Mouse (Mus musculus): ENCODE measurements around the gene Pth1r.
A peak's percentile ranks its signal among the peaks of the same experiment; 100 is the strongest.

The Pth1r gene

GRCm38 (mm10) chr9:110718810-110719209 lies 28.1 kb downstream of the Pth1r start:
- ATAC-seq (ENCODE audit: insufficient number of reproducible peaks, low FRiP score, low TSS enrichment), result no peak

GRCm38 (mm10) chr9:110718071-110718470 lies 28.9 kb downstream of the Pth1r start:
- no peak for ATAC-seq (ENCODE audit: insufficient number of reproducible peaks, low FRiP score, low TSS enrichment)

GRCm38 (mm10) chr9:110716775-110717174 lies 30.2 kb downstream of the Pth1r start:
- peak; percentile 58; the same call in 1 of the 2 replicates for ATAC-seq (ENCODE audit: insufficient number of reproducible peaks, low FRiP score, low TSS enrichment)

- no peak for ATAC-seq (ENCODE audit: insufficient number of reproducible peaks, low FRiP score, low TSS enrichment)
These were observed 31.5 kb downstream of the Pth1r start for GRCm38 (mm10) chr9:110715426-110715825.

DNA sequence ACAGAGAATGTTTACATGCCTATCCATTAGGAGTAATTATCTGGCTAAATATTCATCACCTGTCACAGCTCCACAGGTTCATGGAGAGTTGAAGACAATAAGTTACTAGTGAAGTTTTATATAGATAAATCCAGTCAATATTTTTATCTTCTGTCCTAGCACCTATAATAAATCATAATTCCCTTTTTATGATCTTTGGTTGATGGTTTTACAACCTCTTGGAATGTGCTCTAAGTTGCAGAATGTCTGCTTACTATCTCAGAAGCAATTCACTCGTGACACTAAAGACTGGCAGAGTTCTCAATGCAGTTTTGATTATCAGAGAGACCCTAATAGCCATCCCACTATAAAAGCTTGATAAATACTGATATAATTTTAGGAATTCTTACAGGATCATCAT lies 33.6 kb downstream of the Pth1r start:
- no peak for ATAC-seq (ENCODE audit: insufficient number of reproducible peaks, low FRiP score, low TSS enrichment)

DNA sequence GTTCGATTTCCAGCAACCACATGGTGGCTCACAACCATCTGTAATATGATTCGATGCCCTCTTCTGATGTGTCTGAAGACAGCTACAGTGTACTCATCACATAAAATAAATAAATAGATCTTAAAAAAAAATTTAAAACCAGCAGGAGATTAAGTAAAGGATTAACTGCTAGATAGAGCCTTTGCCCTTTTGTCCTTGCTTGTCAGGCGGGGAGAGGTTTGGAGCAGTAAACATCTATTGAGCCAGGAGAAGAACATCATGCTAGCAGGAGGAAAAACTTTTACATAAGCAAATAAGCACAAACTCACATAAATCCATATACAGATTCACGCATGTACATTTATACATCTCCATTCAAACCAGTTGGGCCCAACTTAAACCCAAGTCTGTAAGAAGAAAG lies 34.4 kb downstream of the Pth1r start:
- ATAC-seq (ENCODE audit: insufficient number of reproducible peaks, low FRiP score, low TSS enrichment), result no peak

GRCm38 (mm10) chr9:110711996-110712395 lies 34.9 kb downstream of the Pth1r start:
- ATAC-seq (ENCODE audit: insufficient number of reproducible peaks, low FRiP score, low TSS enrichment), result no peak

- no peak for ATAC-seq (ENCODE audit: insufficient number of reproducible peaks, low FRiP score, low TSS enrichment)
These were observed 35.4 kb downstream of the Pth1r start for GRCm38 (mm10) chr9:110711532-110711931.

DNA sequence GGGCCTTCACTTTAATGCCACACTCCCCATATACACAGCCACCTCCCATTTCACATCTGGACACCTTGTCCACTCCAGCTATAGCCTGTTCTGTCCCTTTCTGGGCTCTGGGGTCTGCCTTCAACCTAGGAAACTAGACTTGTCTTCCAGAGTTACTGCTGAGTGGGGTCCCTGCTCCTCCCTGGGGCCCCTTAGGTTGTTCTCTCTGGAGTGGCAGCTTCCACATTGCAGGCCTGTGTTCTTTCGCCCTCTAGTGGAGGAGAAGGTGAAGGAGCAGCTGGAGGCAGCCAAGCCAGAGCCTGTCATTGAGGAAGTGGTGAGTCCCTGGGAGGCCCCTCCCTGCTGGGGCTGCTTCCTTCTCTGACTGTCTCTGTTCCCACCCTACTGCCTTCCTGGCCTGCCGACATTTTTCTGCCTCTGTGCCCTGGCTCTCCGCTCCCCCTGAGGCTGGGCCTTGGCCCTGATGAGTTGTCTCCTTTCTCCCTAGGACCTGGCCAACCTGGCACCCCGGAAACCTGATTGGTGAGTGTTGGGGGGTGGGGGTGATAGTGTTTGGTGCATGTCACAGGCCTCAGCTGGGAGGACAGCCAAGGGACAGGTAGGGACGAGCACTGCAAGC lies 37.2 kb downstream of the Pth1r start:
- ATAC-seq (ENCODE audit: insufficient number of reproducible peaks, low FRiP score, low TSS enrichment), result peak; percentile 76; the same call in 1 of the 2 replicates

GRCm38 (mm10) chr9:110706784-110707183 lies 40.2 kb downstream of the Pth1r start:
- ATAC-seq (ENCODE audit: insufficient number of reproducible peaks, low FRiP score, low TSS enrichment), result no peak

GRCm38 (mm10) chr9:110703951-110704350 lies 43.0 kb downstream of the Pth1r start:
- ATAC-seq (ENCODE audit: insufficient number of reproducible peaks, low FRiP score, low TSS enrichment), result no peak

- no peak for ATAC-seq (ENCODE audit: insufficient number of reproducible peaks, low FRiP score, low TSS enrichment)
These were observed 44.1 kb downstream of the Pth1r start for GRCm38 (mm10) chr9:110702848-110703247.

DNA sequence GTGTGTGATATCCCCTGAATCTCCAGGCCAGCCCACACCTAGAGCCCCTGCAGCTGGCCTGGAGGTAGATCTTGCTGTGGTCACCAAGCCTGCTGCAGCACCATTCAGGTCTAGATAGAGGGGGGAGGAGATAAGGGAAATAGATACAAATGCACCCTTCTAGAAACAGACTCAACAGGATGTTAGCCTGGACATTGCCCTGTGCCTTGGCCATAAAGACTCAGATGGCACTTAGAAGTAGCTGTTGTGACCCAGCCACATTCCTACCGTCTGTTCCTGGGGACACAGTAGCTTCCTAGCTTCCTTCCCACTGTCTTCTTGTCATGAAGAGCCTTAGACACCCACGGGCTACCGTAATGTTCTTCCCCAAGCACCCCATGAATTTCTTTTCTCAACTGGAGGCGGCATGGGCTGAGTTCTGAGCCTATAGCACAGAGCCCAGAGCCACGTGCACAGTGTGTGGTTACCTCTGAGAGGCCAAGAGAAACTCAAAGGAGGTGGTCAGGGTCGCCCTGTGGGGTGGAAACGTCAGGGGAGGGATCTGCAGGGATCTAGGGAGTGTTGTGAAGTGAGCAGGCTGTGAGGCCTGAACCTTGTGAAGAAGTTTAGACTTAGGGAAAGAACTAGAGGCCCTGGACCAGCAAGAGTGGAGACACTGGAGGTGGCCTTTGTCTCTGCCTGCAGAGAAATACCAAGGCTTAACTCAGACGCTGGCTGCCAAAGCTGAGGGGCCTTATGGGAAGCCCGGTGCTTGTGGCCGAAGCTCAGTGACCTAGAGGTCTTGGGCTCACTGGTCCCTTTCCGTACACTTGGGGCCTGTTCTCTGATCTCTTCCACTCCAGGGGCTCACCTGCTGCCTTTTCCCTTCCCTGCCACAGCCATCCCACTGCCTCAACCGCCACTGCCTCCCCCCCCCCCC lies 45.6 kb downstream of the Pth1r start:
- no peak for ATAC-seq (ENCODE audit: insufficient number of reproducible peaks, low FRiP score, low TSS enrichment)

GRCm38 (mm10) chr9:110699574-110699973 lies 47.4 kb downstream of the Pth1r start:
- no peak for ATAC-seq (ENCODE audit: insufficient number of reproducible peaks, low FRiP score, low TSS enrichment)

DNA sequence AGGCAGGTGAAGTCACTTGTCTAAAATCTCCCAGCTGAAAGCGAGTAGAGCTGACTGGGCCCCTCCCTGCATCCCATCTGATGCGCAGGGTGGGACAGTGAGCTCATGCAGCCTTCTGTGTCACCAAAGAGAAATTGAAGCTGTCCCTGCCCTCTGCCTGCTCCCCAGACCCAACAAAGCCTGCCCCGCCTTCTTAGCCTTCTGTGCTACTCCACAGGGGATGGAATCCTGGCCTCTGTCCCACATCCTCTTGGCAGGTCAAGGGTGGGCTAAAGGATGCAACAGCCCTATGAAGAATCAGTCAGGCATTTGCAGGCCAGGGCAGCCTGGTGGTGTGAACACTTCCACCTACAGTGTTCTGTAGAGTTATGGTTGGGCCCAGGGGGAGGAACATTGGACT lies 49.5 kb downstream of the Pth1r start:
- ATAC-seq (ENCODE audit: insufficient number of reproducible peaks, low FRiP score, low TSS enrichment), result 0 out of 2 replicates have a peak, but pooled peaks have one; percentile 56

DNA sequence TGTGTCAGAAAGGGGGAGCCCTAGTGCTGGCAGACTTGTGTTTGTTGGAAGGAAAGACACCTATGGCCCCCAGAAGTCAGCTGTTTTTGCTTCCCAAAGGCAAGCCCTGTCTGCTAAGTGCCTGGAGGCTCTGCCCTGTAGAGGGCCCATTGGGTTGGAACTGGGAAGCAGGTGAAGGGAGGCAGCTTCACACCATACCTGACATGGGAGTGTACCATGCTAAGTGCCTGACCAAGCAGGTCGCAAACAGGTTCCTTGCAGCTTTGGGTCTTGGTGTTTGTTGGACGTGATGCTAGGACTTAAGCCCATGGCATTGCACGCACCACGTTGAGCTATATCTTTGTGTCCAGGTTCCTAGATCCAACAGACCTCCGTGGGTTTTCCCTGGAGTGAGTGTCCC lies 50.5 kb downstream of the Pth1r start:
- ATAC-seq (ENCODE audit: insufficient number of reproducible peaks, low FRiP score, low TSS enrichment), result no peak

DNA sequence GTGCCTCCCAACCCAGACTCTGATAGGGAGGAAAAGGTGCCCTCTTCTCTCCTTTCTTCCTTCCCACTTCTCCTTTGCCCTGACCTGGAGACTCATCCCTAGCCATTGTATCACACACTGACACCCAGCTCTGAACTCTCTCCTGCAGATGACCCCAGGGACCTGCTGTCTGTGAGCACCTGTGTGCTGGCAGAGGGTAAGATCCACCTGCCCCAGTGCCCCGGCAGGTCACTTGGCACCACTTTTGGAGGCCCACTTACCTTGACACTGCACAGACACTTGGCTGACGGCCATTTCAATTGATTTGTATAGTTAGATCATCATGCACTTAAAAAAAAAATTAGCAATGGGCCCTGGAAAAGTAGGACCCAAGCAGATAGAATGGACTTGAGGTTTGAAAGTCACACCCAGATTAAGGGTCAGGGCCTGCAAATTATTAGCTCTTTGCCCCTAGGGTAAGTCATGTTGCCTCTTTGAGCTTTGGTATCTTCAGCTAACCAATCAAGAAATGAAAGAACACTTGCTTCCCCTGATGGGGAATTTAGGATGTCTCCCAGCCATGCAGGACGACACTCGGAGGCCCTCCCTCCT lies 51.7 kb downstream of the Pth1r start:
- ATAC-seq (ENCODE audit: insufficient number of reproducible peaks, low FRiP score, low TSS enrichment), result no peak

GRCm38 (mm10) chr9:110689261-110689779 lies 57.6 kb downstream of the Pth1r start:
- ATAC-seq (ENCODE audit: insufficient number of reproducible peaks, low FRiP score, low TSS enrichment), result no peak

- no peak for ATAC-seq (ENCODE audit: insufficient number of reproducible peaks, low FRiP score, low TSS enrichment)
These were observed 59.1 kb downstream of the Pth1r start for GRCm38 (mm10) chr9:110687846-110688245.

- ATAC-seq (ENCODE audit: insufficient number of reproducible peaks, low FRiP score, low TSS enrichment), result no peak
These were observed 59.9 kb downstream of the Pth1r start for GRCm38 (mm10) chr9:110687061-110687460.

DNA sequence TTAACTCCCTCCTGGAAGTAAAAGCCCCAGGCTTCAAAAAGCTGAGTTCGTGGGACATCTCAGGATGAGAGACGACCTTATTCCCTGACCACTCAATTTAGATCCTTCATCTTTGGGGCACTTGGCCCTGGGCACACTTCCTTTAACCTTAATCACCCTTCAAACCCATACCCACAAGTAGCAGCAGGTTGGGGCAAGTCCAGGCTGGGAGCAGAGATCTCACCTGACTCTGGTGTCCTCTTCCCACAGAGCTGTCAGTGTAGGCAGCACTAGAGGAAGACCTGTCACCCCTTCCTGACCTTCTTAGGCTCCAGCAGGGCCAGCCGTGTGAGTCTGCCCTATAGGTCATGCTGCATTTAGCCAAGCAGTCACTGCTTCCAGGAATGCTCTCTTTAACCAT lies 60.5 kb downstream of the Pth1r start:
- no peak for ATAC-seq (ENCODE audit: insufficient number of reproducible peaks, low FRiP score, low TSS enrichment)
